Mouse (Mus musculus): ENCODE results near the gene Dph6.
"Not testable (repeated sequence)": the region's sequence is repeated elsewhere in the genome, so short reads cannot be mapped to it uniquely, and the experiment has no call there.

The Dph6 gene

DNA sequence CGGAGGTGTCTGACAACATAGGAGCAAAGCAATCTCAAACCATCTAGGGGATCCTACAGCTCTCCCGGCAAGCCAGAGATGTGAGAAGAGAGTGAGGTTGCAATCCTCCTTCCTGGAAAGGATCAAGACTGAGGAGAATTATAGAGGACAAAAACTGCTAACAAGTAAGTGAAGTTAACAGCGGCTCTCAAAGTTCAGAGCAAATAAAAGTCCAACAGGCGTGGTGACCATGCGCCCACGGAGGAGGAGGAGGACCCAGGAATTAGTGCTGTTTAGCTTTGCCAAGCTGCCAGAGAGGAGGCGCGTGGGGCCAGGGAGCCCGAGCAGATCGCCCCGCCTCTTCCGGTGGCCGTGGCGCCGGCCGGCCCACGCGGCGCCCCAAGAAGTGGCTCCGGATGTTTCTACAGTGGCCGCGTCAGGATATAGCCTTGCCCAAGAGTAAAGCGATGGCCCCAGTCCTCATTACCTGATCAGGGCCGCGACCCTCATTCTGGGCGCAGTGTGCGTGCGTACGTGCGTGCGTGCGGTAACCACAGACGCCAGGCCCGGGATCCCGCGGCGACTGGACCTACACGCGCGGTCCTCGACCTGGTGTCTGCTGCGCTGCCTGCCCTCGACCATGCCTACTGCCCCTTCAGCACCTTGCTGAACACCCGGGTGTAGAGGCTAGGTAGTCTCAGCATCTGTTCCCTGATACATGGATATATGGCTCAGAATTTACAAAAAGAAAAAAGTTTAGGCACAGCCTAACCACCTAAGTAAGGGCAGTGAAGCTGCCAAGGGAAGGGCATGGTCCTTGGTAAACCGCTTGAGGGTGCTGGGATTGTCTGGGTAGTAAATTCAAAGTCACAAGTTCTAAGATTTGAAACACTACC lies at the start of gene Dph6:
Dph6 (minus strand) TSS at position 600 of the 875 bp plus-strand sequence.
- DNase-seq (ENCODE audit: low read depth, low spot score): peak; percentile 90

- no peak for DNase-seq (ENCODE audit: low read depth, low spot score)
These were observed 46.4 kb upstream of the Dph6 start for GRCm38 (mm10) chr2:114700966-114701685.

GRCm38 (mm10) chr2:114691607-114692006 lies 36.8 kb upstream of the Dph6 start:
- no peak for DNase-seq (ENCODE audit: low read depth, low spot score)

- DNase-seq (ENCODE audit: low read depth, low spot score): no peak
These were observed 32.7 kb upstream of the Dph6 start for GRCm38 (mm10) chr2:114687483-114687882.

DNA sequence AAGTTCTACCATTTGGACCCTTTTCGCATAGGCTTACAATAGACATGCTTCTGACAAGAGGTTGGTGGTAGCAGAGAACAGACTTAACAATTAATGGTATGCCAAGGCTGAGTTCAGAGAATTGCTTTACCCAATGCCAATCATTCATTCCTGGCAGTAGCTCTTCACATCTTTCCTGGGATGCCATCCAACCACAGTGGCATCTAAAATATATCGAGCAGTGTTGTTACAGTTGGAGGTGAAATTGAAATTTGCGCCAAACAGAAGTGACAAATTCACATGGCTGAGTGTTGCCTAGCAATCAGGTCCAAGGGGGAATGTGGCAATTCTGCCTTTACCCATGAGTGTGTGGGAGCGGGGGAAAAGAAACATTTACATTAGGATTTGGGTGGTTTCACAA lies 32.3 kb upstream of the Dph6 start:
- no peak for DNase-seq (ENCODE audit: low read depth, low spot score)

DNA sequence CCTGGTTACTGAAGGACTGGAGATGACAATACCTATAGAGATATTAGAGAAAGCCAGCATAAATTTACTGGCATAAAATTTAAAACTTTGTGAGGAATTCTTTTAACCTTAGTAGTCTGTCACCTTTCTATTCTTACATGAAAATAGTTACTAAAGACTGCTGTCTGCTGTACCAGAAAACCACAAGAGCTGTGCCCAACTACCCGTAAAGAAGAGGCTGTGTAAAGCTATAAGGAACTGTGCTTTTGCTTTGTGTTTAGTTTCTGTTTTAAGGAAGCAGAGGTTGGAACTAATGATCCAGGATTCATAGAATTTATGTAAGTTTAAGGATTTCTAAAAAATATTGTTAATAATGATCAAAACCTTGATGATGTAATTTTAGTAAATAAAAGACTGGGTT lies 19.1 kb upstream of the Dph6 start:
- no peak for DNase-seq (ENCODE audit: low read depth, low spot score)

DNA sequence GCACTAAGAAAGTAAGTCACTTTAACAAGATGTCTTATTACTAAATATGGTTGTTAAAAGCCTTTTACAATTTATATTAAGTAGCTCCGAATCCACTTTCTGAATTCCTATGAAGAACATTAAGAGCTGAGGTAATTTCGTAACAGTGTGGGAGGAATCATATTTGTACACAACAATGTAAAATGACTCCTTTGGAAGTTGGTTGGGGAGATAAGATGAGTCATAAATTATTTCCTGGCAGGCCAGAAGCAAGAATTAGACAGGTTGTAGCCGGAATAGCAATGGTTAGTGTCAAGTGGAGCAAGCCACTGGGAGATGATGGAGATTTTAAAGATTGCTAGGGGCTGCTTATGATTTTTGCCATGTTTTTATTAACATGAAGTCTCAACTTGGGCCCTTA lies 16.2 kb upstream of the Dph6 start:
- no peak for DNase-seq (ENCODE audit: low read depth, low spot score)

GRCm38 (mm10) chr2:114658954-114659353 lies 4.2 kb upstream of the Dph6 start:
- no peak for DNase-seq (ENCODE audit: low read depth, low spot score)

- DNase-seq (ENCODE audit: low read depth, low spot score): no peak
These were observed 8.5 kb downstream of the Dph6 start for GRCm38 (mm10) chr2:114646240-114646639.

DNA sequence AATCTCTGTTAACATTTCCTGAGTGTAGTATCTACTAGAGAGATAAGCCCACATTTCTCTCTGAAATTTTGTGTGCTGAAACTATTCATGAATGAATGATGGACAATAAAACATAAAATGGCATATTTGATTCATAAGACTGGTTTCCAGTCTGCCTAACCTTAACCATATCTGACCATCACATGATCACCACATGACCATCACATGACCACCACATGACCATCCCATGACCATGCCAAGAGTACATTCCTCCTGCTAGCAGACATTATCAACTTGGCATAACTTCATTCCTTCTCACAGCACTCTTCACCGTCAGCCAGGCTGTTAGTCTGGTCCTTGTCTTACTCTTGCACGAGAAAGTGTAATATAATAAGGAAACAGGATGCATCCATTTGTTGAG lies 10.9 kb downstream of the Dph6 start:
- DNase-seq (ENCODE audit: low read depth, low spot score): no peak

- no peak for DNase-seq (ENCODE audit: low read depth, low spot score)
These were observed 30.1 kb downstream of the Dph6 start for GRCm38 (mm10) chr2:114624683-114625082.

- no peak for DNase-seq (ENCODE audit: low read depth, low spot score)
These were observed 32.2 kb downstream of the Dph6 start for GRCm38 (mm10) chr2:114622550-114622939.

DNA sequence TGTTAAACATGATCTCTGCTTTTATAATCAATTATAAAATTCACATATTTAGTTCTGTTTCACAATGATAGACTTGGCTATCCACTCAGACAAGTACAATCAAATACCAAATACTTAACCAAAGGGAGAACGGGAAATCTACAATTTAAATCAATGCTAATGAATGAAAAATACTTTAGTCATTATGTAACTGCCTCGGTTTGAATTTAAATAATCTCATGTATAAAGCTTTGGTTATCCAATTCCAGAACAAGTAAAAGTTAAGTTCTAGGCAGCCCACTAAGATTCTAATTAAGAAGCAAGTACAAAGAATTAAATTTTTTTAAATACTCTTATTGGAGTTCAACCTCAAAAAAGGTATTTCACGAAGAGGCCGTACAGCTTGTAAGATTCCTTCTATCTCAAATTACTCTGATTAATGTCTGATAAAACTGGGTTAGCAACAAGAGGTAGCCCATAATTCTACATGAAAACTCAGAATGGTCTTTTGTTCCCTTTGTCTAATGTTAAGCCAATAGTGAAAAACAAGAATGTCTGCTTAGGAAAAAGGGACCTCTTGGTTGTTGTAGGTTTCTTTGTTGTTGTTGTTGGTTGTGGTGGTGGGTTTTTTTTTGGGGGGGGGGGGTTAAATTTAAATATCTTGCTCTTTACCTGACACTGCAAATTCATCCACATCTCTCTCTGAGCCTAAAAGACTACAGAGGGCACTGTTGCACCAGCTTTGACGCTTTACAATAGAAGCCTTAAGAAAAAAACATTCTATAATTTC lies 32.8 kb downstream of the Dph6 start:
- no peak for DNase-seq (ENCODE audit: low read depth, low spot score)

GRCm38 (mm10) chr2:114611576-114611975 lies 43.2 kb downstream of the Dph6 start:
- no peak for DNase-seq (ENCODE audit: low read depth, low spot score)

- DNase-seq (ENCODE audit: low read depth, low spot score): no peak
These were observed 44.7 kb downstream of the Dph6 start for GRCm38 (mm10) chr2:114610110-114610509.

- DNase-seq (ENCODE audit: low read depth, low spot score): not testable (repeated sequence)
These were observed 49.6 kb downstream of the Dph6 start for GRCm38 (mm10) chr2:114605202-114605601.

GRCm38 (mm10) chr2:114601174-114601573 lies 53.6 kb downstream of the Dph6 start:
- DNase-seq (ENCODE audit: low read depth, low spot score): no peak

- no peak for DNase-seq (ENCODE audit: low read depth, low spot score)
These were observed 55.0 kb downstream of the Dph6 start for GRCm38 (mm10) chr2:114599793-114600192.

DNA sequence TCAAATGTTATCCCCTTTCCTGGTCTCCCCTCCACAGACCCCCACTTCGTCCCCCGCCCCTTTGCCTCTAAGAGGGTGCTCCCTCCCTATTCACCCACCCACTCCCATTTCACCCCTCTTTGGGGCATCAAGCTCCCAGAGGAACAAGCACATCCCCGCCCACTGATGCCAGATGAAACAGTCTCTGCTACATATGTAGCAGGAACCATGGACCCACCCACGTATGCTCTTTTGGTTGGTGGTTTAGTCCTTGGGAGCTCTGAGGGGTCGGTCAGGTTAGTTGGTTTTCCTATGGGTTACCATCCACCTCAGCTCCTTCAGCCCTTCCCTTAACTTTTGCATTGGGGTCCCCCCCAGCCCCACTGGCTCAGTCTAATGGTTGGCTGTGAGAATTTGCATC lies 61.4 kb downstream of the Dph6 start:
- no peak for DNase-seq (ENCODE audit: low read depth, low spot score)

GRCm38 (mm10) chr2:114580714-114581113 lies 74.0 kb downstream of the Dph6 start:
- DNase-seq (ENCODE audit: low read depth, low spot score): no peak

DNA sequence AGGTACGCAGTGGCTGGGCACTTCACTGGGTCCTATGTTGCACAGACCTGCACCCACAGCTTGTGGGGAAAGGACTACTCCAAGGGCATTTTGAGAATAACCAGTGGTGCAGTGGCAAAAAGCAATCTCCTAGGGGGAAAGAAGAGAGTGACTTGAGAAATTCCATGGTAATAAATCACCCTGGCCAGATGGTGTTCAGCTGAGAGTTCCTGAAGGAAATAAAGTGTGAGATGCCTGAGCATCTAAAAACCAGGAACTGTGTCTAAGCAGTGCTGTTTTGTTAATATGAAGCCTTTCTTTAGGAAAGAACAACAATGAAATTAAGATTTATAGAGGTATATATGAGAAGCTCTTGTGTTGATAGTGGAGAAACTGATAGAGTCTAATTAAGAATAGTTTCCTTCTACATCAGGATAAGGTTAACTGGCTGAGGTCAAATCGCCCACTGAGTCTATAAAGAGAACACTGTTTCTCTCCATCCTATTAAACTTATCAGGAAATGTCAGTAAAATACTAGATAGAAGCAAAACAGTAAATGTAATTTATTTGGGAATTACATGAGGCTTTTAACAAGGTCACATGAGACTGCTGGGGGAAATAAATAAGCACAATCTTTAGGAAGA lies 111.7 kb downstream of the Dph6 start:
- no peak for DNase-seq (ENCODE audit: low read depth, low spot score)

GRCm38 (mm10) chr2:114542325-114542724 lies 112.4 kb downstream of the Dph6 start:
- DNase-seq (ENCODE audit: low read depth, low spot score): no peak

All from ES-CJ7 (cell line).